Mouse (Mus musculus): ENCODE data around the gene Otud7b. TPM values are rescaled to one million over a fixed set of nuclear protein-coding genes. Genes with fewer than 3 reads are reported as not detected.

Gene Otud7b
- polyA plus RNA-seq, 2 experiments = 14.3 to 20.9 TPM

- Histone ChIP-seq H3K4me1 (ENCODE audit: control insufficient read depth, insufficient read depth, low read length) (peaks cover 18% of the 10 kb centered on the region), H3K9me3 (ENCODE audit: control insufficient read depth, low read length) (no peaks in the 10 kb centered on the region), H3K36me3 (ENCODE audit: control insufficient read depth, insufficient read depth, low read length) (peaks cover 42% of the 10 kb centered on the region), H3K9ac (ENCODE audit: low read depth, low read length, severe bottlenecking) (no peak overlapping the region), H3K4me3 (replicated peaks; ENCODE audit: low read length) (no peak overlapping the region), H3K4me2 (replicated peaks; ENCODE audit: low read depth, low read length, severe bottlenecking) (no peak overlapping the region), H3K27me3 (ENCODE audit: control insufficient read depth, insufficient read depth, low read length) (no peaks in the 10 kb centered on the region), H3K27ac (replicated peaks; ENCODE audit: low read depth, low read length) (no peak overlapping the region)
- 83% methylated on average over 2 of the region's 2 CpGs for WGBS
- ATAC-seq (ENCODE audit: low FRiP score, low read depth) (no peak), DNase-seq (ENCODE audit: low spot score) (no peak)
- no peak for TF ChIP-seq POLR2A (IDR thresholded peaks at IDR 0.05; ENCODE audit: borderline replicate concordance, extremely low read depth, insufficient read depth, insufficient read length)
These were observed 74.6 kb downstream of the Otud7b start for GRCm38 (mm10) chr3:96178902-96179301.

- DNase-seq (ENCODE audit: low spot score) = no peak
- Histone ChIP-seq H3K9ac (ENCODE audit: low read depth, low read length, severe bottlenecking) (no peak overlapping the region), H3K36me3 (ENCODE audit: control insufficient read depth, insufficient read depth, low read length) (peaks cover 36% of the 10 kb centered on the region), H3K27ac (replicated peaks; ENCODE audit: low read depth, low read length) (no peak overlapping the region), H3K27me3 (ENCODE audit: control insufficient read depth, insufficient read depth, low read length) (no peaks in the 10 kb centered on the region), H3K4me1 (ENCODE audit: control insufficient read depth, insufficient read depth, low read length) (peaks cover 16% of the 10 kb centered on the region), H3K4me3 (replicated peaks; ENCODE audit: low read length) (no peak overlapping the region), H3K4me2 (replicated peaks; ENCODE audit: low read depth, low read length, severe bottlenecking) (no peak overlapping the region), H3K9me3 (ENCODE audit: control insufficient read depth, low read length) (no peaks in the 10 kb centered on the region)
- TF ChIP-seq POLR2A (IDR thresholded peaks at IDR 0.05; ENCODE audit: borderline replicate concordance, extremely low read depth, insufficient read depth, insufficient read length) = no peak
- no peak for ATAC-seq (ENCODE audit: low FRiP score, low read depth)
- WGBS = 63% methylated on average over 4 of the region's 4 CpGs
These were observed 75.2 kb downstream of the Otud7b start for GRCm38 (mm10) chr3:96179531-96179930.

DNA sequence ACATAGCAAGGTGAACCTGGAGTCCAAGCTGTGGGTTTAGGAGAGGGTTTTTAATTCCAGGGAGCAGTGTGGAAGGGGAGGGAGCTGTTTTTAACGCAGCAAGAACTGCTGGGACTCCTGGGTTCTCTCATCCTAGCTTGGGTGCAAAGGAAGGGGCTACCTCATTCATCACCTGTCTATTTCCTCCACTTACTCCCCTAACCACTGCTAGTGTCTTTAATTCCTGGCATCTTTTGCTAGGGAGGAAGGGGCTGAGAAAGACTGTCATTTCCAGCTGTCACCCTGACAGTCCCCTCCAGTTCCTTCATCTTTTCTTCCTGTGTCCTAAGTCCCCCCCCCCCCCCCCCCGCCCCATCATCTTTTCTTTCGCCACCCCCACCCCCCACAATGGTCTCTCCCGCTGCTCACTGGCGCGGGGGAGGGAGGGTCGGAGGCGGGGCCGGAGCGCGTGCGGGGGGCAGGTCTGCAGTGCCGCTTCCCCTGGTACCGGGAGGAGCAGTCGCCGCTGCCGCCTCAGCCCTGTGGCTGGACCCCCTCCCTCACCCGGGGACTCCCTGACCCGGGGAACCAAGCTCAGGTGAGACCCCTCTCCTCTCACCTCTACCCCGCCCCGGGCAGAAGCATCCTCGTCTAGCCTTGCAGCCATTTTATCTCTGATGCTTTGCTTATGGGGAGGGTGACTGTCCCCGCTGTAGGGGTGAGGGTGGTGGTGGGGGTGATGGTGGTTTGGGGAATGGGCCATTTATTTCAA is 76.6 kb downstream of the Otud7b start, which contains the start of gene Sv2a:
Sv2a (plus strand) TSS at position 425 of the 751 bp plus-strand sequence.
- Histone ChIP-seq H3K27me3 (ENCODE audit: control insufficient read depth, insufficient read depth, low read length) (no peaks in the 10 kb centered on the region), H3K4me3 (replicated peaks; ENCODE audit: low read length) (peak within 1 kb of the TSS; percentile 52), H3K36me3 (ENCODE audit: control insufficient read depth, insufficient read depth, low read length) (peaks cover 22% of the 10 kb centered on the region), H3K27ac (replicated peaks; ENCODE audit: low read depth, low read length) (no peak within 1 kb of the TSS), H3K4me2 (replicated peaks; ENCODE audit: low read depth, low read length, severe bottlenecking) (peak within 1 kb of the TSS; percentile 71), H3K9me3 (ENCODE audit: control insufficient read depth, low read length) (no peaks in the 10 kb centered on the region), H3K4me1 (ENCODE audit: control insufficient read depth, insufficient read depth, low read length) (peaks cover 16% of the 10 kb centered on the region), H3K9ac (ENCODE audit: low read depth, low read length, severe bottlenecking) (peak within 1 kb of the TSS; percentile 61)
- ATAC-seq (ENCODE audit: low FRiP score, low read depth) = peak; percentile 61
- no peak for DNase-seq (ENCODE audit: low spot score)
- 3% methylated on average over 21 of the region's 23 CpGs for WGBS
- no peak for TF ChIP-seq POLR2A (IDR thresholded peaks at IDR 0.05; ENCODE audit: borderline replicate concordance, extremely low read depth, insufficient read depth, insufficient read length)

GRCm38 (mm10) chr3:96181510-96182381 is 77.4 kb downstream of the Otud7b start:
- Histone ChIP-seq H3K9me3 (ENCODE audit: control insufficient read depth, low read length) (no peaks in the 10 kb centered on the region), H3K4me2 (replicated peaks; ENCODE audit: low read depth, low read length, severe bottlenecking) (peak overlapping the region; percentile 71), H3K4me3 (replicated peaks; ENCODE audit: low read length) (peak overlapping the region; percentile 52), H3K36me3 (ENCODE audit: control insufficient read depth, insufficient read depth, low read length) (peaks cover 14% of the 10 kb centered on the region), H3K9ac (ENCODE audit: low read depth, low read length, severe bottlenecking) (peak overlapping the region; percentile 61), H3K27me3 (ENCODE audit: control insufficient read depth, insufficient read depth, low read length) (no peaks in the 10 kb centered on the region), H3K4me1 (ENCODE audit: control insufficient read depth, insufficient read depth, low read length) (peaks cover 16% of the 10 kb centered on the region), H3K27ac (replicated peaks; ENCODE audit: low read depth, low read length) (no peak overlapping the region)
- 32% methylated on average over 12 of the region's 12 CpGs for WGBS
- TF ChIP-seq POLR2A (IDR thresholded peaks at IDR 0.05; ENCODE audit: borderline replicate concordance, extremely low read depth, insufficient read depth, insufficient read length) = no peak
- no peak for DNase-seq (ENCODE audit: low spot score)
- ATAC-seq (ENCODE audit: low FRiP score, low read depth) = 0 out of 2 replicates have a peak, but pooled peaks have one; percentile 10

DNA sequence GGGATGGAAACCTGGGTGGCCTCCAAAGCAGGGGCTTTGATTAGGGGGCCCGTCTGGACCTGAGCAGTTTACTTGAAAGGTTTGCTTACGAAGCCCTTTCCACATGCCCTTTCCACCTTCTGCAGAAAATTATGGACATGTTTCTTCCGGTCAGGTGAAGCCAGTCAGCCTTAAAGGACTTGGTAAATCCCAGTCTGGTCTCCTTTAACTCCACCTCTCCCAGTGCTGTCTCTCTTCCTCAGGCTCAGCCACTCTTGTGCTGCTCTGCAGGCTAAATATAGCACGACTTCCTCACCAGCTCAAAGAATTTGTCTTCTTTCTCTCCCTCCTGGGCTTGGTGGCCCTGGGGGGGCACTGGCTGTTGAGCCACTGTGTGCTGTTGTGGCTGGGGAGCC is 78.1 kb downstream of the Otud7b start:
- peak overlapping the region; percentile 40; the same call in 1 of the 2 replicates for H3K9ac ChIP-seq (ENCODE audit: low read depth, low read length, severe bottlenecking)
- DNase-seq (ENCODE audit: low spot score) (no peak), ATAC-seq (ENCODE audit: low FRiP score, low read depth) (no peak)
- TF ChIP-seq POLR2A (IDR thresholded peaks at IDR 0.05; ENCODE audit: borderline replicate concordance, extremely low read depth, insufficient read depth, insufficient read length) = no peak
- peak overlapping the region; percentile 52; the same call in 1 of the 2 replicates for H3K4me3 ChIP-seq (replicated peaks; ENCODE audit: low read length)
- 18% methylated on average over 4 of the region's 4 CpGs for WGBS
- no peaks in the 10 kb centered on the region for H3K27me3 ChIP-seq (ENCODE audit: control insufficient read depth, insufficient read depth, low read length)
- peaks cover 16% of the 10 kb centered on the region for H3K4me1 ChIP-seq (ENCODE audit: control insufficient read depth, insufficient read depth, low read length)
- peak overlapping the region; percentile 71 for H3K4me2 ChIP-seq (replicated peaks; ENCODE audit: low read depth, low read length, severe bottlenecking)
- no peaks in the 10 kb centered on the region for H3K9me3 ChIP-seq (ENCODE audit: control insufficient read depth, low read length)
- peaks cover 15% of the 10 kb centered on the region for H3K36me3 ChIP-seq (ENCODE audit: control insufficient read depth, insufficient read depth, low read length)
- no peak overlapping the region for H3K27ac ChIP-seq (replicated peaks; ENCODE audit: low read depth, low read length)

Data from limb, embryonic 14.5 days (tissue).